Mouse (Mus musculus) stomach, embryonic 15.5 days (tissue): Measurements from ENCODE around the gene Atf2. TPM values are rescaled to one million over a fixed set of nuclear protein-coding genes. Genes with fewer than 3 reads are reported as not detected.

ENCODE experiments used
- ATAC-seq: fragments of 200-750 bp; cut with Nextera tagmentation; 2 replicates; pipeline ENCODE4 v1.8.0; 2017; ENCODE audit warnings: low read depth, moderate number of reproducible peaks, moderate TSS enrichment; ENCODE audit not compliant: insufficient read depth, low FRiP score
- H3K27ac ChIP-seq: fragments of 300-500 bp; sonication (generic); 2 replicates; pipeline ENCODE4 v1.5.1; 2015; ENCODE audit warnings: mild to moderate bottlenecking, inconsistent platforms
- H3K27me3 ChIP-seq: fragments of 300-500 bp; sonication (generic); replicated peaks from 2 replicates; pipeline ENCODE4 v1.6.1; 2015; ENCODE audit warnings: inconsistent platforms
- H3K36me3 ChIP-seq: fragments of 300-500 bp; sonication (generic); 2 replicates; pipeline ENCODE4 v1.6.1; 2015; ENCODE audit warnings: inconsistent platforms
- H3K4me1 ChIP-seq: fragments of 300-500 bp; sonication (generic); 2 replicates; pipeline ENCODE4 v1.6.1; 2015; ENCODE audit warnings: inconsistent platforms
- H3K4me2 ChIP-seq: fragments of 300-500 bp; sonication (generic); 2 replicates; pipeline ENCODE4 v1.6.1; 2015; ENCODE audit warnings: mild to moderate bottlenecking, inconsistent platforms
- H3K4me3 ChIP-seq: fragments of 300-500 bp; sonication (generic); replicated peaks from 2 replicates; pipeline ENCODE4 v1.5.1; 2015; ENCODE audit warnings: inconsistent platforms
- H3K9ac ChIP-seq: fragments of 300-500 bp; sonication (generic); 2 replicates; pipeline ENCODE4 v1.6.1; 2015; ENCODE audit warnings: inconsistent platforms
- H3K9me3 ChIP-seq: fragments of 300-500 bp; sonication (generic); 2 replicates; pipeline ENCODE4 v1.6.1; 2016; ENCODE audit warnings: inconsistent platforms
- WGBS: fragments of 180-500 bp; shearing (Covaris S2); methylation state at CpG from one replicate; pipeline ENCODE4 v1.1.7; 2015; 5-methylcytosine and 5-hydroxymethylcytosine counted together
- polyA plus RNA-seq: library from polyadenylated mRNA; unstranded; fragments of >200 nt; fragmentation: Nextera tagmentation; extraction: Ambion mirVana; gene quantifications from 2 replicates; pipeline ENCODE4 v1.2.1, GENCODE M21; 2015

The Atf2 gene
- polyA plus RNA-seq, 1 experiment from 2014 or later, result 56.0 TPM

DNA sequence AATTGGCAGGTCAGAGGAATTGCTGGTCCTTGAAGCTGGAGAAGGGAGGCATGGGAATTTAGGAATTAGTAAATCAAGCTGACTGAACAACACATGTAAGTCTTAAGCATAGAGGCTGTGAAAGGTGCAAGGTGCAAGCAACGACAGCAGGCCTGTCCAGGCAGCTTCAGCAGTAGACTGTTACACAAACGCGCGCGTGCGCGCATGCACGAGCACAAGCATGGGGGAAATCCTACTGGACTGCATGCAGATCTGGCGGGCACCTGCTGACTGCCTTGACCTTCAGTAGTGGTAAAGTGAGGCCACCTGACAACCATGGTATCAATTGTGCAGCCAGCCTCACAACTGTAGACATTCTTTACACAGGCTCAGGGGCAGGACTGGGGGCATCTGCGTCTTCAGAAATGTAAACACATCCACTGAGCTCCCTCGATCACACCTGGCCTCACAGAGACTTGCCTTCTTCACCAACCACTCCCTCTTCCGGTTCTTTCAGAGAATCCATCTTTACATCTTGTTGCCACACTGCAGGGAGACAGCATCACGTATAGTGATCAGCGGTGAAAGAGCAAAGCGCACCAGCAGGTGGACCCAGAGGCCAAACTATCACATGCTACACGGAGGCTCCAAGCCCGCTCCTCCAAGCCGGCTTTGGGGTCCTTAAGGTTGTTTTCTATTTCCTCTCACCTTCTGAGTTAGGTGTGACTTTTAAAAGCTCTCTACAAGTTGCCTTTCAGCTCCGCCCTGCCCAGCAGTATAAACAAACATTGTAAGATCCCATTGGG lies 100.4 kb downstream of the Atf2 start:
- H3K27me3 ChIP-seq, result no peaks in the 10 kb centered on the region
- H3K4me3 ChIP-seq, result no peak overlapping the region
- no peaks in the 10 kb centered on the region for H3K4me1 ChIP-seq
- no peak overlapping the region for H3K9ac ChIP-seq
- peak; percentile 7; the same call in 1 of the 2 replicates for ATAC-seq
- H3K9me3 ChIP-seq, result no peaks in the 10 kb centered on the region
- 0 out of 2 replicates have a peak overlapping the region, but pooled peaks have one; percentile 13 for H3K4me2 ChIP-seq
- WGBS, result 46% methylated on average over 19 of the region's 19 CpGs
- H3K36me3 ChIP-seq, result no peaks in the 10 kb centered on the region
- no peak overlapping the region for H3K27ac ChIP-seq

DNA sequence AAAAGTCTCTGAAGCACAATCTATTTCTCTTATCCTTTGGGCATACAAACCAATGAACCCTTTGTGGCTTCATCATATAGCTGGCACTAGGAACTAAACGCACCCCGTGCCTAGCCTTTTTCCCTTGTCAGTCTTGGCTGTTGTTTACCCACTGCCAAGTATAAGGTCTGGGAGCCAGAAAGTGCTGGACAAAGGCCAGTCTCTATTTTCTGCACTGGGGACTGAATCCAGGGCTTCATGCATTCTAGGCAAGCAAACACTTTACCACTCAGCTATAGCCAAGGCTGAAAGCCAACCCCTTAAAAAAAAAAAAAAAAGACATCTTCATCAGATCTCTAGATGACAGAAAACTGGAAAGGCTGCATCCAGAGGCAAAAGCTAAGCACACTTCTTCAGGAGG lies 102.1 kb downstream of the Atf2 start:
- WGBS, result 74% methylated on average over 2 of the region's 2 CpGs
- ATAC-seq, result no peak
- no peaks in the 10 kb centered on the region for H3K27me3 ChIP-seq
- H3K4me2 ChIP-seq, result no peak overlapping the region
- no peaks in the 10 kb centered on the region for H3K9me3 ChIP-seq
- no peak overlapping the region for H3K27ac ChIP-seq
- no peak overlapping the region for H3K4me3 ChIP-seq
- no peaks in the 10 kb centered on the region for H3K36me3 ChIP-seq
- H3K9ac ChIP-seq, result no peak overlapping the region
- no peaks in the 10 kb centered on the region for H3K4me1 ChIP-seq

GRCm38 (mm10) chr2:73788395-73788794 lies 104.0 kb downstream of the Atf2 start:
- no peaks in the 10 kb centered on the region for H3K36me3 ChIP-seq
- WGBS, result 72% methylated on average over 6 of the region's 6 CpGs
- no peak overlapping the region for H3K4me3 ChIP-seq
- no peaks in the 10 kb centered on the region for H3K4me1 ChIP-seq
- no peak overlapping the region for H3K9ac ChIP-seq
- no peak overlapping the region for H3K4me2 ChIP-seq
- ATAC-seq, result no peak
- H3K27ac ChIP-seq, result no peak overlapping the region
- H3K27me3 ChIP-seq, result no peaks in the 10 kb centered on the region
- no peaks in the 10 kb centered on the region for H3K9me3 ChIP-seq

GRCm38 (mm10) chr2:73782371-73782905 lies 110.0 kb downstream of the Atf2 start:
- Histone ChIP-seq H3K4me1 (no peaks in the 10 kb centered on the region), H3K27me3 (peaks cover 4% of the 10 kb centered on the region), H3K4me2 (no peak overlapping the region), H3K9me3 (no peaks in the 10 kb centered on the region), H3K4me3 (no peak overlapping the region), H3K9ac (no peak overlapping the region), H3K36me3 (no peaks in the 10 kb centered on the region), H3K27ac (no peak overlapping the region)
- 54% methylated on average over 9 of the region's 9 CpGs for WGBS
- ATAC-seq, result no peak

DNA sequence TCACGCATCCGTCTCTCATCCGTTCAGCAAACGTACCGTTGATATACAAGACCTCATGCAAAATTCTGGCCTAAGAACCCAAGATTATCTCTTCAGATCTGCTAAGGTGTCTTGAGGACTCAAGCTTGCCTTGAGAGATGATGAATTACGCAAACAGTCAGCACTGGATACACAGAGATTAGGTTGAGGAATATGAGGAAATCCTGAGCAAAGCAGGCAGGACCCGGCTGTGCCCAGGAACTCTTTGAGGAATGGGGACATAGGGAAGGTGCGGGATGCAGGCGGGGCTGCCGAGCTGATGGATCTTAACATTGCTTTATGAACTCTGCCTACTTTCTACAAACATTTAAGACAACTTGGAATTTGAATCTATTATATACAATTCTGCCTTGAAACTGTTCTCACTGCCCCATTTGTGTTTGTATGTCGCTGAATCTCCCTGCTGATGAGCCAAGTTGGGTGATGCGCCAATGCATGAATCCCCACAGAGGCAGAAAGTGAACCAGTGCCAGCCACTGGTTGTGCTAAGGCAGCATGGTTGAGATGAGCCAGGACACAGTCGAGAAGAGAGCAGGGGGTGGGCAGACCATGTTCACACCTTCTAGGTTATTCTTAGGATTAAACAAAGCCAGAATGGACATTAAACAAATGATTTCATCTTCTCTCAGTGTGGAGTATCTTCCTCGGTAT lies 112.0 kb downstream of the Atf2 start:
- H3K4me1 ChIP-seq, result no peaks in the 10 kb centered on the region
- peaks cover 9% of the 10 kb centered on the region for H3K27me3 ChIP-seq
- WGBS, result 66% methylated on average over 14 of the region's 14 CpGs
- no peak overlapping the region for H3K27ac ChIP-seq
- H3K4me2 ChIP-seq, result no peak overlapping the region
- H3K9ac ChIP-seq, result no peak overlapping the region
- no peak for ATAC-seq
- H3K4me3 ChIP-seq, result no peak overlapping the region
- H3K9me3 ChIP-seq, result no peaks in the 10 kb centered on the region
- no peaks in the 10 kb centered on the region for H3K36me3 ChIP-seq

- Histone ChIP-seq H3K4me3 (no peak overlapping the region), H3K27ac (no peak overlapping the region), H3K4me2 (no peak overlapping the region), H3K4me1 (no peaks in the 10 kb centered on the region), H3K9ac (no peak overlapping the region), H3K9me3 (no peaks in the 10 kb centered on the region), H3K27me3 (peaks cover 9% of the 10 kb centered on the region), H3K36me3 (no peaks in the 10 kb centered on the region)
- WGBS, result 45% methylated on average over 7 of the region's 7 CpGs
- ATAC-seq, result no peak
These were observed 112.6 kb downstream of the Atf2 start for GRCm38 (mm10) chr2:73779796-73780195.

- H3K4me2 ChIP-seq, result no peak overlapping the region
- no peak overlapping the region for H3K9ac ChIP-seq
- no peaks in the 10 kb centered on the region for H3K4me1 ChIP-seq
- peaks cover 9% of the 10 kb centered on the region for H3K27me3 ChIP-seq
- no peaks in the 10 kb centered on the region for H3K36me3 ChIP-seq
- H3K9me3 ChIP-seq, result no peaks in the 10 kb centered on the region
- 77% methylated on average over 4 of the region's 4 CpGs for WGBS
- no peak for ATAC-seq
- H3K27ac ChIP-seq, result no peak overlapping the region
- H3K4me3 ChIP-seq, result no peak overlapping the region
These were observed 113.3 kb downstream of the Atf2 start for GRCm38 (mm10) chr2:73779016-73779595.

DNA sequence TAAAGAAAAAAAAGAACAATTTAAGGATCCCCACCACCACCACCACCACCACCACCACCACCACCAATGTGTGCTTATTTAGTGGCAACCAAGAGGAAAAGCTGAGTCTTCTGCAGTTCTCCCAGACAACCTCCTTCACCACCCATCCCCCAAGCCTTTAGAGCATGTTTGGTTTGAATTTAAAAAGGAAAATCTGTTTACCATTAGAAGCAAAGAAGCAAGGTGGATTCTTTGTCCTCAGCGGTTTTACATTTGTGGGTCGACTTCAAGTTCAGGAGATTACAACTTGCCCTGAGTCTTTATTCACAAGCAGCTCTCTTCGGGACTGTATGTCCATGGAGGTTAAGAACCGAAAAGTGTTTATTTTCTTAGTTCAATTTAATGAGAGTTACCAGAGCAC lies 115.5 kb downstream of the Atf2 start:
- 32% methylated on average over 4 of the region's 4 CpGs for WGBS
- H3K4me1 ChIP-seq, result no peaks in the 10 kb centered on the region
- no peaks in the 10 kb centered on the region for H3K36me3 ChIP-seq
- no peak for ATAC-seq
- no peak overlapping the region for H3K4me3 ChIP-seq
- peaks cover 9% of the 10 kb centered on the region for H3K27me3 ChIP-seq
- H3K4me2 ChIP-seq, result no peak overlapping the region
- no peaks in the 10 kb centered on the region for H3K9me3 ChIP-seq
- no peak overlapping the region for H3K9ac ChIP-seq
- no peak overlapping the region for H3K27ac ChIP-seq

DNA sequence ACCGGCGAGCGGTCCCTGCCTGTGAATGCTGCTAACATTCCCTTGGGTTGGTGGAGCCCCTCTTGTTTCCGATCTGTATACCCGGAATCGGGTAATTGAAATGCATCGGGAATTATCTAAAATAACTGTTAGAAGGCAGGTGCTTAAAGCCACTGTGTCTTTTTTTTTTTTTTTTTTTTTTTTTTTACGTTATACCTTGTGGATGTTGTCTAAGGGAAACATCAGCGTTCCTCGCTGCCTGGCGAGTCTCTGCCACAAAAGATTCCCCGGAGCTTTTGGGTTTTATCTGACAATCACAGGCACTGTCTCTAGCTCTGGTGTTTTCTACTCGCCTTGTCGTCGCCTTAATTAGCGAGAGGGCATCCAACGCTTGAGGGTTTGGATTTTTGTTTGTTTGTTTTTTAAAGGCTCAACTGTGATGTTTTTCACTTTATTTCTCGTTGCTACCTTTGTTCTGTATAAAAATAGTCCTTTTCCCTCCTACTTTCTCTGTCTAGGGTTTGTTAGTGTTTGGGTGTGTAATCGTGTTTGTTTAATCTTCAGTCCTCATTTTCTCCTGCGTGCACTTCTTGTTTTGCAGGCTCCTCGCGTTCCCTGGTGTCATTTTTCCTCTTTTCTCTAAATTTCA lies 116.6 kb downstream of the Atf2 start:
- Histone ChIP-seq H3K27me3 (peaks cover 9% of the 10 kb centered on the region), H3K36me3 (no peaks in the 10 kb centered on the region), H3K9ac (peak overlapping the region; percentile 34; the same call in 1 of the 2 replicates), H3K4me2 (peak overlapping the region; percentile 90), H3K4me1 (no peaks in the 10 kb centered on the region), H3K9me3 (no peaks in the 10 kb centered on the region), H3K4me3 (peak overlapping the region; percentile 91), H3K27ac (no peak overlapping the region)
- 1% methylated on average over 22 of the region's 22 CpGs for WGBS
- ATAC-seq, result no peak; the same call in 1 of the 2 replicates

DNA sequence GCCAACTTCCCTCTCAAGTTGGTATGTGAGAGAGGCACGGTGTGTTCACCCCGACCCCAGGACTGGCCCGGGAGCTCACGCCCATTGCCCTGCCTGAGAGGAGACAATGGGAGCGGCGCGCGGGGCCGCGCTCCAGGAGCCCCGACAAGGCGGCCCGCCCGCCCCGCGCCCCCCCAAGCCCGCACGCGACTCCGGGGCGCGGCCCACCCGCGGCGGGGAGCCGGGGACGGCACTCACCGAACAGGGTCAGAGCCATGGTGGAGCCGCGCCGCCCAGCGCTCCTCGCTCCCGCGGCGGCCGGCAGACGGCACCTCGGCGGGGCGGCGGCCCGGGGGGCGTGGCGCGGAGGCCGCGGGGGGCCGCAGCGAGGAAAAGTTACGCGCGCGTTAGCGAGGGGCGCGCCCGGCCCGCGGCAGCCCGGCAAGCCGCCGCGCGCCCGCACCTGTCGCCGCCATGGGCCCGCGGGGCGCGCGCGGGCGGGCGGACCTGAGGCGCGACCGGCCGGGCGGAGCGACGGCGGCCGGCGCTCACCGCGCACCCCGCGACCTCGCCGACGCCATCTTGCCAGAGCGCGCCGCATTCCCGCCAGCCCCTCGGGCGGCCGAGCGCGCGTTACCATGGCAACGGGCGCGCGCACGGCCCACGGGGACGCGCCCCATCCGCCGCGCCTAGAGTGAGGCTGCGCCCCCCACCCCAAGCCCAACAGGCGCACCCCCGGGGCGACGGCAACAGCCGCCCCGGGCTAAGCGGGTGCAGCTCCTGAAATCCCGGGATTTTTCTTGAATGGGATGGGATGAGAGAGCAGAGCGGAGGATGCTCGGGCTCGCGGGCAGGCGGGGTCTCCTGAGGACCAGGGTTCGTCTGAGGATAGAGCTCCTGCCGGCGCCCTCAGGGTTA lies 117.4 kb downstream of the Atf2 start, which contains the start of gene Chn1:
Chn1 (minus strand) TSS at position 561 of the 897 bp plus-strand sequence.
- under 1% methylated on average over 100 of the region's 131 CpGs for WGBS
- peak; percentile 85 for ATAC-seq
- Histone ChIP-seq H3K4me3 (peak within 1 kb of the TSS; percentile 91), H3K4me2 (peak within 1 kb of the TSS; percentile 90), H3K9ac (peak within 1 kb of the TSS; percentile 34), H3K27ac (no peak within 1 kb of the TSS), H3K27me3 (peaks cover 9% of the 10 kb centered on the region), H3K4me1 (no peaks in the 10 kb centered on the region), H3K36me3 (no peaks in the 10 kb centered on the region), H3K9me3 (no peaks in the 10 kb centered on the region)

- Histone ChIP-seq H3K27ac (no peak overlapping the region), H3K4me2 (no peak overlapping the region), H3K4me1 (no peaks in the 10 kb centered on the region), H3K4me3 (no peak overlapping the region), H3K9me3 (no peaks in the 10 kb centered on the region), H3K36me3 (no peaks in the 10 kb centered on the region), H3K27me3 (peaks cover 9% of the 10 kb centered on the region), H3K9ac (no peak overlapping the region)
- 60% methylated on average over 1 of the region's 1 CpGs for WGBS
- no peak for ATAC-seq
These were observed 119.5 kb downstream of the Atf2 start for GRCm38 (mm10) chr2:73772945-73773344.
